Mouse (Mus musculus) heart, adult 2 months (tissue): Measurements from ENCODE around the gene Gfod1.

ENCODE experiments used
- CTCF ChIP-seq: fragments of 200-600 bp; IDR thresholded peaks from 2 replicates; pipeline ENCODE4 v1.8.1; 2022; ENCODE audit warnings: antibody characterized with exemption, mild to moderate bottlenecking, moderate library complexity
- POLR2A ChIP-seq: fragments of 200-500 bp; IDR thresholded peaks from 2 replicates; pipeline ENCODE4 v1.6.1; 2011; ENCODE audit warnings: mild to moderate bottlenecking, low read depth, low read length, control low read depth; ENCODE audit not compliant: insufficient read depth

GRCm38 (mm10) chr13:43215144-43215993 is 88.6 kb downstream of the Gfod1 start:
- TF ChIP-seq POLR2A (no peak), CTCF (no peak)
